Mouse (Mus musculus): ENCODE measurements around the gene Ccn6.

The Ccn6 gene

GRCm38 (mm10) chr10:39162666-39163484 lies 719 bp downstream of the Ccn6 start:
- in situ Hi-C loops (cut with MboI; ENCODE audit: low sequenced_read_pairs), result no loop called here

- in situ Hi-C loops (cut with MboI; ENCODE audit: low sequenced_read_pairs), result no loop called here
These were observed 2.2 kb downstream of the Ccn6 start for GRCm38 (mm10) chr10:39161406-39161805.

GRCm38 (mm10) chr10:39158306-39158705 lies 5.3 kb downstream of the Ccn6 start:
- in situ Hi-C loops (cut with MboI; ENCODE audit: low sequenced_read_pairs), result no loop called here

- in situ Hi-C loops (cut with MboI; ENCODE audit: low sequenced_read_pairs), result no loop called here
These were observed 6.3 kb downstream of the Ccn6 start for GRCm38 (mm10) chr10:39157321-39157720.

- in situ Hi-C loops (cut with MboI; ENCODE audit: low sequenced_read_pairs), result no loop called here
These were observed 6.9 kb downstream of the Ccn6 start for GRCm38 (mm10) chr10:39156719-39157118.

GRCm38 (mm10) chr10:39142216-39142615 lies 21.4 kb downstream of the Ccn6 start:
- in situ Hi-C loops (cut with MboI; ENCODE audit: low sequenced_read_pairs), result no loop called here

GRCm38 (mm10) chr10:39141401-39141800 lies 22.2 kb downstream of the Ccn6 start:
- in situ Hi-C loops (cut with MboI; ENCODE audit: low sequenced_read_pairs), result no loop called here

GRCm38 (mm10) chr10:39140843-39141242 lies 22.8 kb downstream of the Ccn6 start:
- in situ Hi-C loops (cut with MboI; ENCODE audit: low sequenced_read_pairs), result no loop called here

- in situ Hi-C loops (cut with MboI; ENCODE audit: low sequenced_read_pairs), result no loop called here
These were observed 24.8 kb downstream of the Ccn6 start for GRCm38 (mm10) chr10:39138761-39139160.

- in situ Hi-C loops (cut with MboI; ENCODE audit: low sequenced_read_pairs), result no loop called here
These were observed 25.8 kb downstream of the Ccn6 start for GRCm38 (mm10) chr10:39137766-39138165.

GRCm38 (mm10) chr10:39133462-39134310 lies 29.9 kb downstream of the Ccn6 start, which contains the start of the genes Fam229b and Tube1:
TSS of gene Fam229b (minus strand) at chr10:39133914.
TSS of gene Tube1 (plus strand) at chr10:39133976.
- in situ Hi-C loops (cut with MboI; ENCODE audit: low sequenced_read_pairs), result no loop called here

- in situ Hi-C loops (cut with MboI; ENCODE audit: low sequenced_read_pairs), result no loop called here
These were observed 42.2 kb downstream of the Ccn6 start for GRCm38 (mm10) chr10:39121412-39121811.

- in situ Hi-C loops (cut with MboI; ENCODE audit: low sequenced_read_pairs), result no loop called here
These were observed 54.1 kb downstream of the Ccn6 start for GRCm38 (mm10) chr10:39109489-39109874.

- in situ Hi-C loops (cut with MboI; ENCODE audit: low sequenced_read_pairs), result no loop called here
These were observed 54.6 kb downstream of the Ccn6 start for GRCm38 (mm10) chr10:39108837-39109488.

- in situ Hi-C loops (cut with MboI; ENCODE audit: low sequenced_read_pairs), result no loop called here
These were observed 56.7 kb downstream of the Ccn6 start for GRCm38 (mm10) chr10:39106935-39107334.

GRCm38 (mm10) chr10:39106413-39106812 lies 57.2 kb downstream of the Ccn6 start:
- in situ Hi-C loops (cut with MboI; ENCODE audit: low sequenced_read_pairs), result no loop called here

GRCm38 (mm10) chr10:39104803-39105449 lies 58.7 kb downstream of the Ccn6 start:
- in situ Hi-C loops (cut with MboI; ENCODE audit: low sequenced_read_pairs), result no loop called here
